Mouse (Mus musculus) lung, adult 2 months (tissue): ENCODE data around the gene Trnt1.

Experiments
- CTCF ChIP-seq: fragments of 200-500 bp; IDR thresholded peaks from 2 replicates; pipeline ENCODE4 v1.5.1; 2011; ENCODE audit warnings: mild to moderate bottlenecking, low read length, control low read depth; ENCODE audit not compliant: insufficient read depth
- POLR2A ChIP-seq: fragments of 200-500 bp; IDR thresholded peaks from 2 replicates; pipeline ENCODE4 v1.6.1; 2011; ENCODE audit warnings: low read depth, mild to moderate bottlenecking, control low read depth, low read length, borderline replicate concordance; ENCODE audit errors: extremely low read depth

- TF ChIP-seq POLR2A = no peak
- no peak for TF ChIP-seq CTCF
Observed at GRCm38 (mm10) chr6:106743556-106744233, 25.2 kb upstream of the Trnt1 start.
